Mouse (Mus musculus) liver, postnatal 0 days (tissue): ENCODE results near the gene Dlgap4.
A peak's percentile ranks its signal among the peaks of the same experiment; 100 is the strongest.

ENCODE experiments used
- CTCF ChIP-seq: sonication (generic); IDR thresholded peaks from 2 replicates; pipeline ENCODE4 v1.5.1; 2016; ENCODE audit warnings: antibody characterized with exemption, low read depth
- EP300 ChIP-seq: IDR thresholded peaks from 2 replicates; pipeline ENCODE4 v1.6.1; 2016; ENCODE audit warnings: antibody characterized with exemption, low read depth, mild to moderate bottlenecking

- TF ChIP-seq CTCF (peak; percentile 45; the same call in 1 of the 2 replicates), EP300 (0 out of 2 replicates have a peak, but pooled peaks have one; percentile 67)
Observed at GRCm38 (mm10) chr2:156781836-156782480, 168.5 kb downstream of the Dlgap4 start.
